Mouse (Mus musculus) urinary bladder, postnatal 25 days (tissue): ENCODE measurements around the gene March5.
"Not testable (repeated sequence)": the region's sequence is repeated elsewhere in the genome, so short reads cannot be mapped to it uniquely, and the experiment has no call there.

Experiments
- DNase-seq: peaks from one replicate; pipeline ENCODE4 v3.0.0; 2022; ENCODE audit warnings: low spot score

March5 gene

DNA sequence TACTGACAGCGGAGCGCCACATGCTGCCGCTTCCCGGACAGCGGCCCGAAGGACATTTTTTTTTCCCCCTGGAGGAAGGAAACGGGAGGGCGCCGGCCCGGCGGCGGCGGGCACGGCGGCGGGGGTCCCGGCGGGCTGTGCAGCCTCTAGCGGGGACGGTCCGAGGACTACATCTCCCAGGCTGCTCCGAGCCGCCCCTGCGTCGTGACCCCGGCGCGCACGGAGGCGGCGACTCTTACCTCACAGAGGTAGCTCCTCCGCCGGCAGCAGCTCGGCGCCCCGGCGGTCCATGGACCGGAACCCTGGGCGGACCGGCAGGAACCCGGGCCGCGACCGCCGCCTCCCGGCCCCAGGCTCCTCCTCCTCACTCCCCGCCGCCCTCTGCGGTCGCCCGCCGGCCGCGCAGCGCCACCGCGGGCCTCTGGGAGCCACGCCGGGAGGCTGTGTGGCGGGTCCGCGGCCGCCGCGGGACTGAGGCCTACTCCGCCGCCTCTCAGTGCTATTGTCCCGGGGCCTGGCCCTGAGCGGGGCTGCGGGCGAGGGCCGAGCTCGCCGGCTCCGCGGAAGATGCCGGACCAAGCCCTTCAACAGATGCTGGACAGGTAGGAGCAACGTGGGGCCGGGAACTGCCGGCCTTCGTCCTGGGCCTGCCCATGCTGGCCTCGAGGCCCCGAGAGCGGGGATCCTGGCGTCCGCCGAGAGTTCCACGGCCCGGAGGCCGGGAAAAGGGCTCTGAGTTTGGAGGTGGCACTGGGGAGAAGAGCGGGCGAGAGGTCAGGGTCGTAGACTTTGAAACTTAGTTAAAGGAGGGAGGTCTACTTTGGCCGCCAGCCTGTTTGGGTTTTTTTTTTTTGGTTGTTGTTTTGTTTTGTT, at the start of gene March5:
Gene March5, plus strand, starts transcription at position 241 of the 873 bp plus-strand sequence.
- DNase-seq = peak; percentile 77

- DNase-seq = no peak
Observed at GRCm38 (mm10) chr19:37172096-37172495, 35.2 kb upstream of the March5 start.

- no peak for DNase-seq
Observed at GRCm38 (mm10) chr19:37172566-37173130, 34.7 kb upstream of the March5 start.

DNA sequence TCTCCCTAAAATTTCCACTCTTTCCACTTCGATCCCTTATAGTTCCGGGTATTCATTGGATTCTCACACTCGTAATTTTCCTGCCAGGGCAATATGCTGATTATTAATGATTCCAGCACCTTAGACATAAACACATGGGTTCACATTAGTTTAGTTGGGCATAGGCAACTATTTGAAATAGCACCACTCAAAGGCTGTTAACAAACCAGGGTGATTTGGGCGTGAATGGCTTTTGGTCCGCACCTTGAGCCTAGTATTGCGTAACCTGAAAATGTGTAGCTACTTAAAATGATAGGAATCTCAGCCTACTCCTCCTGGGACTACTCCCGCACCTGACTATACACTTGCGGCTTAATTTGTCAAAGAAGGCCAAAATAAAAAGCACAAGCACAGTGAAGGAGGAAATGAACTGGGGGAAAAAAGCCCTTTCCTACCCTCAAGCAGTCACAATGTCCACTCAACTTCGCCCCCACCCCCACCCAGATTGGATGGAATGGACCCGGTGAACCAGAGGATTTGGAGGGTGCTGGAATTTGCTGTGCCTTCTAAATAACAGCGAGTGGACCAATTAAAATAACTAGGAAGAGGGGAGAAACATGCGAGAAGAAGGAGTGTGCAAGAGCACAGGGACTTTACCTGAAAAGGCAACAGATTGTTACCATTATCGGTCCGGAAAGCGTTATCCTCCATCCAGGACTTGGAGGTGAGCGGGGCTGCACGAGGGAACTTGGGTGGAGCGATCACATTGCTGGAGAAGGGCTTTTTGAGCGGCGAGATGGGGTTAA, 33.8 kb upstream of the March5 start:
- no peak for DNase-seq

DNA sequence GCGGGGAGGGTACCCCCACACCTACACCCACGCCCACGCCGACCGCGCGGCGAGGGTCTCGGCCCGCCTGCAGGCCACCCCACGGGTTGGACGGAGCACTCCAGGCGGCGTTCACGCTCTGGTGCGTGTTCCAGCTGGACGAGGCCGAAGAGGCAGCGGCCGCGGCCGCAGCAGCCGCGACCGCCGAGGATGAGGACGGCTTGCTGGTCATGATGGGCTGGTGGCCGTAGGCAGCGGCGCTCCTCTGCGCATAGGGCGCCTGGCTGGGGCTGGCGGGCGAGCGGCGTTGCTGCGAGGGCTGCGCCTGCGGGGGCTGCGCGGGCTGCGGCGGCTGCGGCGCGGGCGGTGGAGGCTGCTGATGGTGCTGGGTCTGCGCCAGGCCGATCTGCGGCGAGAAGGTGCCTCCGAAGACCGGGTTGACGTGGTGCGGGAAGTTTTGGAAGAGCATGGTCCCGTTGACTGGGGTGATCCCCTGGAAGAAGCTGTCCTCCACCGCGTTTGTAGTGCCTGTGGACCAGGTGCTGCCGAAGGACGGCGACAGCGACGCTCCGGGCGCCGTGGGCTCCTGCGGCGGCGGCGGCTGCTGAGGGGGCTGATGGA, 33.1 kb upstream of the March5 start:
- peak; percentile 6 for DNase-seq

GRCm38 (mm10) chr19:37174716-37175435, 32.5 kb upstream of the March5 start:
- DNase-seq = peak; percentile 31

DNA sequence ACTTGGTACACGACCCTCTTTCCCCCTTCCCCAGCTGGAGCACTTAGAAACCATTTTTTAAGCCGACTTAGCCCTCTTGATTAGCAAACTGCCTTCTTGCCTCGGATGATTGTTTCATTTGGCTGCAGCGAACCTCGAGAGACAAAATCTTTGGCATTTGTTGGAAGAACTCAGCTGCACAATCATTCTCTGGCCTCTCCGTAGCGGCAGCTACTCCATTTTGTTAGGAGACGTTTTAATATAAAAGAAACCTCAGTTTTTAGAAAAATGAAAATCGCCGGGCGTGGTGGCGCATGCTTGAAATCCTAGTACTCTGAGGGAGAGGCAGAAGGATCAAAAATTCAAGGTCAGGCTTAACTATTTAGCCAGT, 31.9 kb upstream of the March5 start:
- peak; percentile 11 for DNase-seq

DNA sequence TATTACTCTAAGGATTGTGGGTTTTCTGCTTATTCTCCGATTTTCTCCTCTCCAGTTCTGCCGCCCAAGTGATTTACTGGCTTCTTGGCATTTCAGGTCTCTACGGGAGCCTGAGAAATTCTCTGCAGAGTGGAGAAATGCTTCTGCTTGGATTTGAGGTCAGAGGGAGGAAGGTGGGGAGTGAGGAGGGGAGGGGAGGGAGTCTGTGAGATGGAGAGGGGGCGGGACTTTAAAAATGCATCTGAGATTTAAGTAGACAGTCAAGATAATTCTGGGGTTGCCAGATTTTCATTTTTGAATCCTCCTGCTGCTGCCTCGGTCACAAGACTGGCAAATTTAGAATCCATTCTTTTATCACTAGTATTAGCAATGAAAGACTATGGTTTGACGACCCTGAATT, 31.4 kb upstream of the March5 start:
- no peak for DNase-seq

- no peak for DNase-seq
Observed at GRCm38 (mm10) chr19:37176879-37177462, 30.4 kb upstream of the March5 start.

DNA sequence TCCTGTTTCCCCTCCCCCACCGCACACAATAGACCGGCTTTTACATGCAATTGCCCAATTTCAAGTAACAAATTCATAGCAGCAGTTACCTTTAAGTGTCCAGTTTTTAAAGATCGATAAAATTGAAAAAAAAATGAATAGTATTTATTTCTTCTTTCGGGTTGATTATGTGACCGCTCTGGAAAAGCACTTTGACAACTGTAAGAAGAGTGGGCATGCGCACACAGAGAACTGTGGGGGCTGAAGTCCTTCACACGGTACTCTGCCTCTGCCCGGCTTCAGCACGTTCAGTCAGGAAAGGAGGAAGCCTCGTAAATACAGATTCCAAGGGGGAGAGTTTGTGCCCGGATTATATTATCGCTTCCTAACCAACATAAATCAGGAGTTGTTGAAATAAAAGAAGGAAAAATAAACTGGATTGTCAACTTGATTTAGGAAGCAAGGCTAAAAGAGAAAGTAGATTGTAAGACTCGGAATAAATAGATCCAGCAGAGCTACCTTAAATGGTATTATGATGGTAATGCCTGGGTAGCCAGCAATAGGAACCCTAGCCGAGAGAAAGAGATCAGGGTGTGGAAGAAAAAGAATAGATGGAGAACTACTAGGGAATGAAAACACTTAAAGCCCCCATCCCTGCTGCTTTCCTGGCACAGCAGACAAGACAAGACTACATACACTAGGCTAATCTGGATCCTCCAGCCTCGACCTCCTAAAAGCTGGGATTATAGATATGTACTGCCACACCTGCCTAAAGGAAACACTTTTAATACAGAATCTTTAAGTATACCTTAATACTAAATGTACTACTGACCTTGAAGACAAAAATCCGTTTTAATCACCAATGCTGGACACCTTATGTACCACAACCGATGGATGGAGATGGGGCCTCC, 29.3 kb upstream of the March5 start:
- peak; percentile 40 for DNase-seq

DNA sequence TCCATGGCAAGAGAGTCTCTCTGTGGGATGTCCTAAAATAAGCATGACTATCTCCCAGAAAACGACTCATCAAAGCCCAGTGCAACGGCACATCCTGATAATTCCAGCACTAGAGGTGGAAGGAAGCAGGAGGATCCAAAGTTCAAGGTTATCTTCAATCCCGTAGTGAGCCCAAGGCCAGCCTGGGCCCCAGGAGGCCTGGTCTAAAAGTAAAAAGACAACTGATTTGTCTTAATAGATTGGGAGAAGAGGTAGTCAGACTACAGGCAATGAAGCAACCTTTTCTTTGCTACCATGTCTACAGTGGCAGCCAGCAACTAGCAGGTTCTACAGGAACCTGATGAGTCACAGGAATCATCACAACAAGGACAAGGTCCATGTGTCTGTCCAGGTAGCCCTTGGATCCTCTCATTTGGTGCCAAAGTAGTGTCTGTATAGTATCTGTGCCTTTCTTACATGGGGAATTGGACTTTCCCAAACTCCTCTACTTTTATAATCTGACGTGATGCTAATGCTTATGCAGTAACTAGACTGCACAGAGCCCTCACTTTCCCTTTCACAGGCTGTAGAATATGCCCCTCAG, 18.9 kb upstream of the March5 start:
- no peak for DNase-seq

- no peak for DNase-seq
Observed at GRCm38 (mm10) chr19:37192475-37193058, 14.8 kb upstream of the March5 start.

DNA sequence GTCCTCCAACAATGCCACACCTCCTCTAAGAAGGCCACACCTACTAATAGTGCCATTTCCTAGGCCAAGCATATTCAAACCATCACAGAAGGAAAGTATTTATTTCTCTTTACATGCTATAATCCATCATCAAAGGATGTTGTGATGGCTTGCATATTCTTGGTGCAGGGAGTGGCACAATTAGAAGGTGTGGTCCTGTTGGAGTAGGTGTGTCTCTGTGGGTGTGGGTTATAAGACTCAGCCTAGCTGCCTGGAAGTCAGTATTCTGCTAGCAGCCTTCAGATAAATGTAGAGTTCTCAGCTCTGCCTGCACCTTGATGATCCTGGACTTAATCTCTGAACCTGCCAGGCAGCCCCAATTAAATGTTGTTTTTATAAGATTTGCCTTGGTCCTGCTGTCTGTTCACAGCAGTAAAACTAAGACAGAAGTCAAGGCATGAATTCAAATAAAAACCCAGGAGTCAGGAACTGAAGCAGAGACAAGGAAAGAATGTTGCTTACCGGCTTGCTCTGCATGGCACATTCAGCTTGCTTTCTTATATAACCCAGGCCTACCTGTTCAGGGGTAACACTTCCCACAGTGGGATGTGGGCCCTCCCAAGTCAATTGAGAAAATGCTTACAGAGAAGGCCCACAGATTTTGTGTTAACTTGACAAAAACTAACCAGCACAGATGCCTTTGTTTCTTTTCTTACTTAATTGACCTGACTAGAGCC, 9.0 kb upstream of the March5 start:
- no peak for DNase-seq

- no peak for DNase-seq
Observed at GRCm38 (mm10) chr19:37199889-37200288, 7.5 kb upstream of the March5 start.

GRCm38 (mm10) chr19:37203371-37203770, 4.0 kb upstream of the March5 start:
- no peak for DNase-seq

- not testable (repeated sequence) for DNase-seq
Observed at GRCm38 (mm10) chr19:37205155-37205554, 2.2 kb upstream of the March5 start.

DNA sequence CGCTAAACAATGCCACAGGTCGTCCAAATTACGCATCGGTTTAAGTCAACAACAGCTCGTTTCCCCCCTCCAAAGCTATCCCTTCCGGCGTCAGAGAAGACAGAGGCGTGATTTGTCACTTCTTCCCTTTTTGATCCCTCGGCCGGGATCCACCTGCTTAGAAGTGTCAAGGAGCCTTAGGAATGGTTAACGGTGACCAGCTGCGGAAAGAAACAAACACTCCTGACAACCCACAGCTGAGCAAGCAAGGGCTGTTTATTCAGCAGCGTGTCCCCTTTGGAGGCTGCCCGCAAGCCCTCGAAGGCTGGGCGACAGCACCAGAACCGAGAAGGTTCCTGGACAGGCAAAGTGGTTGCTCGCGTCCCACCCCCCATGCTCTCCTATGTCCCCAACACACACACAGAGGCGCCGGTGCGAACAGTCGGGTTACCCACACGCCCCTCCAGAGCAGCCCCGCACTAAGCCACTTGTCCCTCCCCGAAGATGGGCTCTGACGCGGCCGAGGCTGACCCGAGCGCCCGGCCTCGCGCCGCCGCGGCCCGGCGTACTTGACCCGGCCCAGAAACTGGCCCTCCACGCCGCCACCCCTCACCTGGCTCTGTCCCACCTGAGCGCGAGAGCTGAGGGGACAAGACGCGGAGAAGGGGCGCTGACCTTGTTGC, 571 bp upstream of the March5 start:
- DNase-seq = peak; percentile 14

DNA sequence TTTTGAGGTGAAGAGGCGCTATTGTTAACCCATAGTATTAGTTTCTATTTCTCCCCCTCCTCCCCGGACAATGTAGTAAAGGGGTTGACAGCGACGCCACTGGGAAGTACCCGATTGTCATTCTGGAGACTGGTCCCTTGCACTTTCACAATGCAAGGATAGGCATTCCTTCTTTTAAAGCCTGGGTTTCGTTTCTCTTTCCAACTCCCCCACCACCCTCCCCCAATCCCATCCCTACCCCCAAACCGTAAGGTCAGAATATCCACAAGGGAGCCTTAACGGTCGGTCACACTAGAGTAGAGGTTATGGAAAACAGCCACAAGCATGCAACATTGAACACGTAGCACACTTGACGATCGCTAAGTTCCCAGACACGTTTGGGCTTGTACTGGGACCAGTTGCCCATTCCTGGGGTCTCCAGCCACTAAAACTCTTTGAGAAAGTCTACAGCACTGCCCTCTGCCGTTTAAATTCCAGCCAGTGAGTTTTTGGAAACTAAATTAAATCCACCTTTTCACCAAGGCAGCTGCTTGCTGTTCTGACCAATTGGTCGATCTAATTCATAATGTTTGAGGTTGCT, 923 bp downstream of the March5 start, which contains the start of gene Cpeb3:
Gene Cpeb3, minus strand, starts transcription at position 426 of the 580 bp plus-strand sequence.
- DNase-seq = peak; percentile 14
